Mouse (Mus musculus) lung, embryonic 16.5 days (tissue): ENCODE data around the gene Cmss1. TPM values are rescaled to one million over a fixed set of nuclear protein-coding genes. Genes with fewer than 3 reads are reported as not detected.

Source experiments
- ATAC-seq: fragments of 200-750 bp; cut with Nextera tagmentation; 2 replicates; pipeline ENCODE4 v1.8.0; 2017; ENCODE audit warnings: low read depth, mild to moderate bottlenecking, moderate library complexity
- H3K27ac ChIP-seq: fragments of 300-500 bp; sonication (generic); 2 replicates; pipeline ENCODE4 v1.5.1; 2014; ENCODE audit warnings: mild to moderate bottlenecking, control low read depth, low read length
- H3K27me3 ChIP-seq: fragments of 300-500 bp; sonication (generic); 2 replicates; pipeline ENCODE4 v1.6.1; 2014; ENCODE audit warnings: low read depth, low read length, mixed read lengths; ENCODE audit not compliant: control insufficient read depth, insufficient read depth
- H3K36me3 ChIP-seq: fragments of 300-500 bp; sonication (generic); 2 replicates; pipeline ENCODE4 v1.6.1; 2014; ENCODE audit warnings: low read length; ENCODE audit not compliant: control insufficient read depth, insufficient read depth
- H3K4me1 ChIP-seq: fragments of 300-500 bp; sonication (generic); replicated peaks from 2 replicates; pipeline ENCODE4 v1.6.1; 2014; ENCODE audit warnings: low read length, mixed read lengths; ENCODE audit not compliant: control insufficient read depth, insufficient read depth
- H3K4me2 ChIP-seq: fragments of 300-500 bp; sonication (generic); 2 replicates; pipeline ENCODE4 v1.6.1; 2014; ENCODE audit warnings: low read depth, low read length, control low read depth
- H3K4me3 ChIP-seq: fragments of 300-500 bp; sonication (generic); 2 replicates; pipeline ENCODE4 v1.5.1; 2014; ENCODE audit warnings: mild to moderate bottlenecking, low read length, control low read depth
- H3K9ac ChIP-seq: fragments of 300-500 bp; sonication (generic); 2 replicates; pipeline ENCODE4 v1.6.1; 2014; ENCODE audit warnings: low read length, control low read depth
- H3K9me3 ChIP-seq: fragments of 300-500 bp; sonication (generic); 2 replicates; pipeline ENCODE4 v1.6.1; 2016; ENCODE audit warnings: low read length; ENCODE audit not compliant: control insufficient read depth
- WGBS: fragments of 180-500 bp; shearing (Covaris S2); extraction: QIAGEN DNeasy Blood & Tissue Kit; methylation state at CpG from one replicate; pipeline ENCODE4 v1.1.7; 2014; 5-methylcytosine and 5-hydroxymethylcytosine counted together
- polyA plus RNA-seq: library from polyadenylated mRNA; unstranded; fragments of >200 nt; fragmentation: Nextera tagmentation; extraction: Ambion mirVana; gene quantifications from 2 replicates; pipeline ENCODE4 v1.2.1, GENCODE M21; 2015

The Cmss1 gene
- polyA plus RNA-seq, 1 experiment from 2014 or later, result 48.5 TPM

- Histone ChIP-seq H3K27me3 (no peaks in the 10 kb centered on the region), H3K9me3 (no peaks in the 10 kb centered on the region), H3K4me1 (peaks cover 27% of the 10 kb centered on the region), H3K9ac (no peak overlapping the region), H3K4me2 (no peak overlapping the region), H3K27ac (peak overlapping the region; percentile 73), H3K4me3 (no peak overlapping the region), H3K36me3 (no peaks in the 10 kb centered on the region)
- ATAC-seq, result peak; percentile 72
- 16% methylated on average over 8 of the region's 8 CpGs for WGBS
Measured at GRCm38 (mm10) chr16:57420773-57421556, 185.7 kb downstream of the Cmss1 start.

- no peak overlapping the region for H3K27ac ChIP-seq
- no peak for ATAC-seq
- H3K9ac ChIP-seq, result no peak overlapping the region
- 63% methylated on average over 5 of the region's 5 CpGs for WGBS
- peaks cover 28% of the 10 kb centered on the region for H3K4me1 ChIP-seq
- peaks cover 2% of the 10 kb centered on the region; the same call in 1 of the 2 replicates for H3K9me3 ChIP-seq
- H3K4me3 ChIP-seq, result no peak overlapping the region
- H3K36me3 ChIP-seq, result no peaks in the 10 kb centered on the region
- H3K4me2 ChIP-seq, result no peak overlapping the region
- no peaks in the 10 kb centered on the region for H3K27me3 ChIP-seq
Measured at GRCm38 (mm10) chr16:57419881-57420280, 186.8 kb downstream of the Cmss1 start.

GRCm38 (mm10) chr16:57419332-57419731 is 187.3 kb downstream of the Cmss1 start:
- H3K4me2 ChIP-seq, result no peak overlapping the region
- H3K9me3 ChIP-seq, result peaks cover 4% of the 10 kb centered on the region; the same call in 1 of the 2 replicates
- 42% methylated on average over 5 of the region's 5 CpGs for WGBS
- H3K27ac ChIP-seq, result no peak overlapping the region
- H3K27me3 ChIP-seq, result no peaks in the 10 kb centered on the region
- H3K4me1 ChIP-seq, result peaks cover 28% of the 10 kb centered on the region
- no peaks in the 10 kb centered on the region for H3K36me3 ChIP-seq
- H3K9ac ChIP-seq, result no peak overlapping the region
- no peak; the same call in 1 of the 2 replicates for ATAC-seq
- no peak overlapping the region for H3K4me3 ChIP-seq

- Histone ChIP-seq H3K27me3 (no peaks in the 10 kb centered on the region), H3K4me3 (no peak overlapping the region), H3K4me2 (no peak overlapping the region), H3K27ac (no peak overlapping the region), H3K9me3 (peaks cover 4% of the 10 kb centered on the region; the same call in 1 of the 2 replicates), H3K9ac (no peak overlapping the region), H3K4me1 (peaks cover 25% of the 10 kb centered on the region), H3K36me3 (no peaks in the 10 kb centered on the region)
- 42% methylated on average over 1 of the region's 1 CpGs for WGBS
- no peak for ATAC-seq
Measured at GRCm38 (mm10) chr16:57417955-57418354, 188.7 kb downstream of the Cmss1 start.

GRCm38 (mm10) chr16:57417017-57417416 is 189.6 kb downstream of the Cmss1 start:
- Histone ChIP-seq H3K4me1 (peaks cover 21% of the 10 kb centered on the region), H3K4me2 (no peak overlapping the region), H3K36me3 (no peaks in the 10 kb centered on the region), H3K9me3 (peaks cover 4% of the 10 kb centered on the region; the same call in 1 of the 2 replicates), H3K4me3 (no peak overlapping the region), H3K27ac (no peak overlapping the region), H3K9ac (no peak overlapping the region), H3K27me3 (no peaks in the 10 kb centered on the region)
- no peak for ATAC-seq
- WGBS, result 55% methylated on average over 9 of the region's 9 CpGs

- 40% methylated on average over 2 of the region's 2 CpGs for WGBS
- no peak for ATAC-seq
- H3K27ac ChIP-seq, result no peak overlapping the region
Measured at GRCm38 (mm10) chr16:57416049-57416448, 190.6 kb downstream of the Cmss1 start.

GRCm38 (mm10) chr16:57412766-57413165 is 193.9 kb downstream of the Cmss1 start:
- WGBS, result 42% methylated on average over 4 of the region's 4 CpGs
- peaks cover 4% of the 10 kb centered on the region; the same call in 1 of the 2 replicates for H3K9me3 ChIP-seq
- H3K9ac ChIP-seq, result no peak overlapping the region
- H3K27me3 ChIP-seq, result no peaks in the 10 kb centered on the region
- no peak overlapping the region for H3K4me2 ChIP-seq
- no peak overlapping the region for H3K4me3 ChIP-seq
- peaks cover 7% of the 10 kb centered on the region; the same call in 1 of the 2 replicates for H3K4me1 ChIP-seq
- H3K27ac ChIP-seq, result no peak overlapping the region
- no peaks in the 10 kb centered on the region for H3K36me3 ChIP-seq
- no peak for ATAC-seq

More at GRCm38 (mm10) chr16:57416049-57416448, 190.6 kb downstream of the Cmss1 start:
- Histone ChIP-seq H3K9me3 (peaks cover 4% of the 10 kb centered on the region; the same call in 1 of the 2 replicates), H3K4me2 (no peak overlapping the region), H3K4me1 (peaks cover 12% of the 10 kb centered on the region), H3K4me3 (no peak overlapping the region), H3K27me3 (no peaks in the 10 kb centered on the region), H3K36me3 (no peaks in the 10 kb centered on the region), H3K9ac (no peak overlapping the region)

GRCm38 (mm10) chr16:57403825-57404224 is 202.8 kb downstream of the Cmss1 start:
- Histone ChIP-seq H3K27me3 (no peaks in the 10 kb centered on the region), H3K36me3 (no peaks in the 10 kb centered on the region), H3K4me2 (no peak overlapping the region), H3K9ac (no peak overlapping the region), H3K4me1 (peaks cover 18% of the 10 kb centered on the region), H3K9me3 (no peaks in the 10 kb centered on the region), H3K4me3 (no peak overlapping the region), H3K27ac (peak overlapping the region; percentile 69)
- peak; percentile 61 for ATAC-seq
- 40% methylated on average over 5 of the region's 5 CpGs for WGBS

- no peak overlapping the region for H3K27ac ChIP-seq
- H3K9me3 ChIP-seq, result no peaks in the 10 kb centered on the region
- H3K4me3 ChIP-seq, result no peak overlapping the region
- no peak for ATAC-seq
- H3K27me3 ChIP-seq, result no peaks in the 10 kb centered on the region
- H3K36me3 ChIP-seq, result no peaks in the 10 kb centered on the region
- H3K4me2 ChIP-seq, result no peak overlapping the region
- peaks cover 18% of the 10 kb centered on the region for H3K4me1 ChIP-seq
- WGBS, result 76% methylated on average over 4 of the region's 4 CpGs
- no peak overlapping the region for H3K9ac ChIP-seq
Measured at GRCm38 (mm10) chr16:57402910-57403309, 203.8 kb downstream of the Cmss1 start.
